ENCODE assay signal across 9 mouse cellular contexts in the genomic region with DNA sequence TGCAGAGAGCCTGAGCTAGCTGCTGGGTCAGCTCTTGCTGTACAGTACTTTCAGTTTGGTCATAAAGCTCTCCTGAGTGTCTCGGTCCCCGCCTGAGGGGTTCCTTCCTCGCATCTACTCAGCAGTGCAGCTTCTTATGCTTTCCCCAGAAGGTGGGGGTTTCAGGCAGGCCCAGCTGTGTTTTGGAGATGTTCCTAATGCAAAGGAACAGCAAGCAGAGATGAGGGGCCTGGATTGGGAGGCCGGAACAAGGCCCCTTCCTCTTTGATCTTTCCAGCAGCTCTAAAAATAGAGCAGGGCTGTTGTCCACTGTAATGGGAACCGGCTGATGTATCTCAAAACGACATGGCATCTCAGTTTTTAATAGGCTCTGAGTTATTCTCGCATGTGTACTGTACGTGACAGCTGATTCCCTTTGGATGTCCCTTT.
A peak's percentile ranks its signal among the peaks of the same experiment; 100 is the strongest.
DNase-seq lines count a peak whose midpoint lies in the region; ATAC-seq and TF ChIP-seq lines count a peak whose summit lies in the region.
"Had no signal": no experiment of that assay in that cellular context is flagged by ENCODE, and none has a peak within 500 bp of the region (broad histone marks: within the 10 kb centered on the region; RNA-seq: fewer than 3 reads in every experiment).

No protein-coding gene starts in this region.

- peaks cover 22% of the 10 kb centered on the region for H3K4me1 ChIP-seq in heart, embryonic 15.5 days (replicated peaks)
- H3K4me1 ChIP-seq in lung, postnatal 0 days (ENCODE audit: insufficient read depth, low read depth, low read length), result peaks cover 7% of the 10 kb centered on the region; the same call in 1 of the 2 replicates
- H3K4me1 ChIP-seq in lung, adult 2 months (ENCODE audit: control insufficient read depth, insufficient read depth, low read length), result no peaks in the 10 kb centered on the region
- H3K4me1 ChIP-seq in limb, embryonic 12.5 days (replicated peaks), result peaks cover 39% of the 10 kb centered on the region
- H3K4me1 ChIP-seq in stomach, embryonic 15.5 days, result peaks cover 16% of the 10 kb centered on the region
- H3K4me1 ChIP-seq: liver, embryonic 15.5 days had no signal

- peak overlapping the region; percentile 78 for H3K27ac ChIP-seq in heart, embryonic 15.5 days
- H3K27ac ChIP-seq in lung, postnatal 0 days (ENCODE audit: low read length), result peak overlapping the region; percentile 39; the same call in 1 of the 2 replicates
- H3K27ac ChIP-seq in limb, embryonic 12.5 days, result peak overlapping the region; percentile 50
- peak overlapping the region; percentile 65 for H3K27ac ChIP-seq in stomach, embryonic 15.5 days
- H3K27ac ChIP-seq: liver, embryonic 15.5 days had no signal

- no peak overlapping the region for H3K4me3 ChIP-seq in heart, embryonic 15.5 days
- H3K4me3 ChIP-seq in lung, postnatal 0 days (ENCODE audit: low read depth, low read length), result no peak overlapping the region
- no peak overlapping the region for H3K4me3 ChIP-seq in lung, adult 2 months (replicated peaks; ENCODE audit: extremely low read depth, low read depth, low read length)
- no peak overlapping the region for H3K4me3 ChIP-seq in limb, embryonic 12.5 days (replicated peaks)
- no peak overlapping the region for H3K4me3 ChIP-seq in stomach, embryonic 15.5 days (replicated peaks)
- H3K4me3 ChIP-seq: liver, embryonic 15.5 days had no signal

- no peak for TF ChIP-seq CTCF in lung, postnatal 0 days (IDR thresholded peaks at IDR 0.05)
- TF ChIP-seq CTCF in lung, adult 2 months (IDR thresholded peaks at IDR 0.05; ENCODE audit: insufficient read depth, low read length), result no peak

- H3K36me3 ChIP-seq in heart, embryonic 15.5 days, result no peaks in the 10 kb centered on the region
- H3K36me3 ChIP-seq in lung, postnatal 0 days (ENCODE audit: insufficient read depth, low read length), result no peaks in the 10 kb centered on the region
- no peaks in the 10 kb centered on the region for H3K36me3 ChIP-seq in limb, embryonic 12.5 days
- no peaks in the 10 kb centered on the region for H3K36me3 ChIP-seq in stomach, embryonic 15.5 days
- H3K36me3 ChIP-seq: liver, embryonic 15.5 days had no signal

- DNase-seq in heart, adult 8-10 months (ENCODE audit: low spot score), result no peak
- peak; percentile 40 for DNase-seq in lung, postnatal 0 days (ENCODE audit: low spot score)
- DNase-seq in lung, adult 2 months, result no peak
- DNase-seq in cerebellum, postnatal 25 days, result no peak
- DNase-seq in cerebellum, adult 11 months, result no peak

- no peaks in the 10 kb centered on the region for H3K27me3 ChIP-seq in heart, embryonic 15.5 days
- no peaks in the 10 kb centered on the region for H3K27me3 ChIP-seq in lung, postnatal 0 days (replicated peaks; ENCODE audit: insufficient read depth, low read length)
- no peaks in the 10 kb centered on the region for H3K27me3 ChIP-seq in limb, embryonic 12.5 days
- H3K27me3 ChIP-seq in stomach, embryonic 15.5 days (replicated peaks), result no peaks in the 10 kb centered on the region
- H3K27me3 ChIP-seq: liver, embryonic 15.5 days had no signal

- 0 out of 2 replicates have a peak overlapping the region, but pooled peaks have one; percentile 11 for H3K9ac ChIP-seq in heart, embryonic 15.5 days
- no peak overlapping the region for H3K9ac ChIP-seq in lung, postnatal 0 days (replicated peaks; ENCODE audit: low read depth)
- no peak overlapping the region for H3K9ac ChIP-seq in limb, embryonic 12.5 days (replicated peaks)
- no peak overlapping the region for H3K9ac ChIP-seq in stomach, embryonic 15.5 days
- H3K9ac ChIP-seq: liver, embryonic 15.5 days had no signal

- peak overlapping the region; percentile 43 for H3K4me2 ChIP-seq in heart, embryonic 15.5 days
- H3K4me2 ChIP-seq in lung, postnatal 0 days (replicated peaks; ENCODE audit: low read depth, low read length), result peak overlapping the region; percentile 20; the same call in 1 of the 2 replicates
- no peak overlapping the region for H3K4me2 ChIP-seq in limb, embryonic 12.5 days
- H3K4me2 ChIP-seq in stomach, embryonic 15.5 days, result peak overlapping the region; percentile 19
- H3K4me2 ChIP-seq: liver, embryonic 15.5 days had no signal

- H3K9me3 ChIP-seq in heart, embryonic 15.5 days (replicated peaks), result no peaks in the 10 kb centered on the region
- H3K9me3 ChIP-seq in lung, postnatal 0 days (ENCODE audit: low read length), result no peaks in the 10 kb centered on the region
- H3K9me3 ChIP-seq in limb, embryonic 12.5 days, result no peaks in the 10 kb centered on the region
- no peaks in the 10 kb centered on the region for H3K9me3 ChIP-seq in stomach, embryonic 15.5 days
- H3K9me3 ChIP-seq: liver, embryonic 15.5 days had no signal

- 25% methylated on average over 8 of the region's 8 CpGs for WGBS in heart, embryonic 15.5 days
- WGBS in lung, postnatal 0 days, result 20% methylated on average over 8 of the region's 8 CpGs
- WGBS in lung, adult 2 months, result 67% methylated on average over 8 of the region's 8 CpGs
- WGBS in limb, embryonic 12.5 days, result 21% methylated on average over 8 of the region's 8 CpGs
- WGBS in stomach, embryonic 15.5 days, result 28% methylated on average over 8 of the region's 8 CpGs

- peak; percentile 76 for ATAC-seq in heart, embryonic 15.5 days (replicated peaks; ENCODE audit: insufficient number of reproducible peaks, insufficient read depth, low FRiP score, low read depth)
- ATAC-seq in lung, postnatal 0 days, result peak; percentile 75
- ATAC-seq in limb, embryonic 12.5 days (ENCODE audit: insufficient number of reproducible peaks, insufficient read depth, low FRiP score, low TSS enrichment, low read depth), result no peak
- peak; percentile 41; the same call in 1 of the 2 replicates for ATAC-seq in stomach, embryonic 15.5 days (ENCODE audit: insufficient read depth, low FRiP score, low read depth)

- no peak for TF ChIP-seq EP300 in lung, postnatal 0 days (IDR thresholded peaks at IDR 0.05)

- TF ChIP-seq POLR2A in lung, adult 2 months (IDR thresholded peaks at IDR 0.05; ENCODE audit: borderline replicate concordance, extremely low read depth, low read depth, low read length), result no peak
